Mouse (Mus musculus): ENCODE measurements at regions not wholly inside any gene's neighbourhood (a gene's known extent, or its start where the extent isn't known, plus 50 kb on each side); places are given as distances from the start of the nearest gene placed in this dataset.
A peak's percentile ranks its signal among the peaks of the same experiment; 100 is the strongest.

GRCm38 (mm10) chr8:33997676-33998075 is 113.9 kb downstream of the Gm10131 start:
- DNase-seq (ENCODE audit: extremely low read depth, insufficient read length, low spot score), result no peak

GRCm38 (mm10) chr8:33992946-33993345 is 118.6 kb downstream of the Gm10131 start:
- no peak for DNase-seq (ENCODE audit: extremely low read depth, insufficient read length, low spot score)

- DNase-seq (ENCODE audit: extremely low read depth, insufficient read length, low spot score), result no peak
Measured at GRCm38 (mm10) chr8:33991917-33992875, 119.3 kb downstream of the Gm10131 start.

GRCm38 (mm10) chr8:33991165-33991916 is 120.2 kb downstream of the Gm10131 start:
- DNase-seq (ENCODE audit: extremely low read depth, insufficient read length, low spot score), result no peak

GRCm38 (mm10) chr8:33990039-33990438 is 121.5 kb downstream of the Gm10131 start:
- peak; percentile 38 for DNase-seq (ENCODE audit: extremely low read depth, insufficient read length, low spot score)

GRCm38 (mm10) chr8:33987755-33988104 is 123.8 kb downstream of the Gm10131 start:
- no peak for DNase-seq (ENCODE audit: extremely low read depth, insufficient read length, low spot score)

GRCm38 (mm10) chr8:33987091-33987754 is 124.3 kb downstream of the Gm10131 start:
- no peak for DNase-seq (ENCODE audit: extremely low read depth, insufficient read length, low spot score)

- DNase-seq (ENCODE audit: extremely low read depth, insufficient read length, low spot score), result no peak
Measured at GRCm38 (mm10) chr8:33986657-33987056, 124.9 kb downstream of the Gm10131 start.

- DNase-seq (ENCODE audit: extremely low read depth, insufficient read length, low spot score), result no peak
Measured at GRCm38 (mm10) chr8:33985430-33985977, 126.0 kb downstream of the Gm10131 start.

- no peak for DNase-seq (ENCODE audit: extremely low read depth, insufficient read length, low spot score)
Measured at GRCm38 (mm10) chr8:33981629-33982028, 129.9 kb downstream of the Gm10131 start.

GRCm38 (mm10) chr8:33980999-33981398 is 130.5 kb downstream of the Gm10131 start:
- no peak for DNase-seq (ENCODE audit: extremely low read depth, insufficient read length, low spot score)
